Mouse (Mus musculus) B cell, adult 62 days (primary cell): ENCODE results near the gene Lrp2. TPM values are rescaled to one million over a fixed set of nuclear protein-coding genes. Genes with fewer than 3 reads are reported as not detected.

ENCODE experiments used
- total RNA-seq: library from RNA; stranded (reverse); gene quantifications from 4 replicates; pipeline ENCODE4 v1.2.4, GENCODE M21; 2023

The Lrp2 gene
- not detected in 4 replicates for total RNA-seq

DNA sequence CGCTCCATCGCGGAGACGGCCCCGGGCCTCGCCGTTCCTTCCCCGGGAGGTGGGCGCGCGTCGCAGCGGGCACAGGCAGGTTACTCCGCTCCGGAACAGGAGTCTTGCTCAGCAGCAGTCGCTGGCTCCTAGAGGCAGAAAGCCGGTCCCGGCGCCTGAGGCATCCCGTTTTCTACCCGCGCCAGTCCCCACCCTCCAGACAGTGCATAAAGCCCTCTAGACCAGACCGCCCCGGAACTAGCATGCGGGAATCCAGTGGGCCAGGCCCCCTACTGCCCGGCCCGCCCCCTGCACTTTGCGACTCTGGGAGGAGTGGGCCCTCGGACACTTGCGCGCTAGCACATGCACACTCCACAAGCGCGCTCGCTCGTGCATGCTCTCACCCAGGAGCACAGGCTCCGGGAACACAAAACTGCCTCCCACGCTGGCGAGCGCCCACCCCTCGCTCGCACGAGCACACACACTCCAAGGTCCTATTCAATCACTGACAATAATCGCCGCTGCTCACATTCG lies at the start of gene Lrp2:
Gene Lrp2, minus strand, starts transcription at position 180 of the 513 bp plus-strand sequence.

GRCm38 (mm10) chr2:69380281-69380680 lies 205.6 kb downstream of the Lrp2 start, which contains the start of gene Dhrs9:
Dhrs9 (plus strand) TSS chr2:69380445.

Other genes starting within 250 kb of the Lrp2 start
- not detected in 4 replicates for gene Abcb11, start 243.4 kb downstream of the Lrp2 start, total RNA-seq
- not detected in 4 replicates for gene Dhrs9, start 205.6 kb downstream of the Lrp2 start, total RNA-seq
- gene Bbs5, start 61.1 kb upstream of the Lrp2 start, total RNA-seq = 0.55 to 2.5 TPM (median 1.6 TPM) in 4 replicates
- gene Klhl41, start 84.1 kb upstream of the Lrp2 start, total RNA-seq = 0.23 to 6.4 TPM (median 3.8 TPM) in 4 replicates
- gene Fastkd1, start 127.5 kb upstream of the Lrp2 start, total RNA-seq = 16.5 to 31.2 TPM (median 30.0 TPM) in 4 replicates
- gene Ppig, start 136.5 kb upstream of the Lrp2 start, total RNA-seq = 103 to 143 TPM (median 125 TPM) in 4 replicates
- 2.4 to 3.7 TPM (median 3.1 TPM) in 4 replicates for gene Ccdc173, start 203.5 kb upstream of the Lrp2 start, total RNA-seq
- 37.4 to 44.4 TPM (median 42.3 TPM) in 4 replicates for gene Phospho2, start 203.6 kb upstream of the Lrp2 start, total RNA-seq
- gene Klhl23, start 235.9 kb upstream of the Lrp2 start, total RNA-seq = 0.22 to 0.79 TPM (median 0.45 TPM) in 3 of 4 replicates, not detected in the other